ENCODE assay signal across 24 mouse cellular contexts in genomic region chr7:16644260-16644659, GRCm38 (mm10). TPM values are rescaled to one million over a fixed set of nuclear protein-coding genes. Genes with fewer than 3 reads are reported as not detected.
DNase-seq lines count a peak whose midpoint lies in the region; ATAC-seq lines count a peak whose summit lies in the region.
"Had no signal": no experiment of that assay in that cellular context is flagged by ENCODE, and none has a peak within 500 bp of the region (broad histone marks: within the 10 kb centered on the region; RNA-seq: fewer than 3 reads in every experiment).

No protein-coding gene starts in this region.

- peak; percentile 26 for DNase-seq in thymus, postnatal 0 days (ENCODE audit: low spot score)
- no peak for DNase-seq in thymus, postnatal 36 days
- DNase-seq in induced T-regulatory cell, adult 2 months (ENCODE audit: low read depth) = peak; percentile 52
- DNase-seq in spleen, postnatal 36 days (ENCODE audit: low spot score in 2 of 2) = no peak
- DNase-seq in spleen, postnatal 4 days (ENCODE audit: low spot score in 2 of 2) = no peak
- DNase-seq: adrenal gland, adult 8-10 months; adrenal gland, postnatal 14 days; adrenal gland, postnatal 36 days; B cell, adult 2 months; cerebellum, adult 11-12 months; cerebellum, adult 2 months; cerebellum, adult 9-10 months; cerebellum, postnatal 14 days; cerebellum, postnatal 36 days; forebrain, postnatal 0 days had no signal

- no peaks in the 10 kb centered on the region for H3K27me3 ChIP-seq in forebrain, embryonic 16.5 days (replicated peaks; ENCODE audit: control insufficient read depth, insufficient read depth, low read length)
- H3K27me3 ChIP-seq: embryonic facial prominence, embryonic 13.5 days; embryonic facial prominence, embryonic 15.5 days; forebrain, embryonic 12.5 days had no signal

- H3K27ac ChIP-seq in forebrain, embryonic 16.5 days (ENCODE audit: low read length) = no peak overlapping the region
- H3K27ac ChIP-seq: embryonic facial prominence, embryonic 13.5 days; embryonic facial prominence, embryonic 15.5 days; forebrain, embryonic 10.5 days; forebrain, embryonic 12.5 days had no signal

- H3K4me1 ChIP-seq in forebrain, embryonic 16.5 days (replicated peaks; ENCODE audit: control insufficient read depth, insufficient read depth, low read length) = peaks cover under 1% of the 10 kb centered on the region; the same call in 1 of the 2 replicates
- H3K4me1 ChIP-seq: embryonic facial prominence, embryonic 13.5 days; embryonic facial prominence, embryonic 15.5 days; forebrain, embryonic 12.5 days had no signal

- H3K9ac ChIP-seq in forebrain, embryonic 16.5 days (replicated peaks; ENCODE audit: low read depth, low read length) = no peak overlapping the region
- H3K9ac ChIP-seq: embryonic facial prominence, embryonic 13.5 days; embryonic facial prominence, embryonic 15.5 days; forebrain, embryonic 12.5 days; forebrain, postnatal 0 days had no signal

- H3K4me2 ChIP-seq in forebrain, embryonic 16.5 days (ENCODE audit: low read length) = no peak overlapping the region
- H3K4me2 ChIP-seq: embryonic facial prominence, embryonic 13.5 days; embryonic facial prominence, embryonic 15.5 days; forebrain, embryonic 12.5 days had no signal

- no peaks in the 10 kb centered on the region for H3K36me3 ChIP-seq in forebrain, embryonic 16.5 days (ENCODE audit: control insufficient read depth, insufficient read depth)
- H3K36me3 ChIP-seq: embryonic facial prominence, embryonic 13.5 days; embryonic facial prominence, embryonic 15.5 days; forebrain, embryonic 10.5 days; forebrain, embryonic 12.5 days had no signal

- no peaks in the 10 kb centered on the region for H3K9me3 ChIP-seq in forebrain, embryonic 16.5 days (ENCODE audit: control insufficient read depth, low read length)
- H3K9me3 ChIP-seq: embryonic facial prominence, embryonic 15.5 days; forebrain, embryonic 10.5 days; forebrain, embryonic 12.5 days had no signal

- peak; percentile 51 for ATAC-seq in CD4-positive, CD25-positive, alpha-beta regulatory T cell, adult 4 months
- ATAC-seq in forebrain, embryonic 16.5 days = no peak
- ATAC-seq: forebrain, embryonic 14.5 days; forebrain, postnatal 0 days had no signal

- WGBS in forebrain, embryonic 16.5 days = 64% methylated on average over 12 of the region's 12 CpGs

- no peak overlapping the region for H3K4me3 ChIP-seq in forebrain, embryonic 16.5 days (replicated peaks; ENCODE audit: low read length)
- H3K4me3 ChIP-seq: embryonic facial prominence, embryonic 13.5 days; embryonic facial prominence, embryonic 15.5 days; erythroblast, embryonic 14.5 days; forebrain, embryonic 10.5 days; forebrain, embryonic 12.5 days had no signal

RNA-seq across cellular contexts. Expression of gene Arhgap35, which starts 29.5 kb away (rescaled TPM):
- polyA plus RNA-seq in thymus, postnatal 0 days (2015; fragmentation: Nextera tagmentation; extraction: Ambion mirVana) = 3.8 and 4.0 TPM in 2 replicates
- 1 to 10 TPM; 2.7 to 3.1 TPM for polyA plus RNA-seq in CD4-positive, CD25-positive, alpha-beta regulatory T cell, adult 4 months (2017; shearing (Covaris generic))
- polyA plus RNA-seq in forebrain, embryonic 16.5 days (2015; fragmentation: Nextera tagmentation; extraction: Ambion mirVana) = 41.2 and 41.5 TPM in 2 replicates

RNA-seq across cellular contexts. Expression of gene Ceacam15, which starts 31.2 kb away (rescaled TPM):
- polyA plus RNA-seq in thymus, postnatal 0 days (2015; fragmentation: Nextera tagmentation; extraction: Ambion mirVana) = 0.86 and 1.3 TPM in 2 replicates
- 1 to 10 TPM in 1 of 2 experiments, under 1 TPM in 1; 0.91 to 1.2 TPM for polyA plus RNA-seq in CD4-positive, CD25-positive, alpha-beta regulatory T cell, adult 4 months (2017; shearing (Covaris generic))
- not detected in 2 replicates for polyA plus RNA-seq in forebrain, embryonic 16.5 days (2015; fragmentation: Nextera tagmentation; extraction: Ambion mirVana)
- polyA plus RNA-seq: cerebellum, adult 2 months; embryonic facial prominence, embryonic 11.5 days; embryonic facial prominence, embryonic 13.5 days; embryonic facial prominence, embryonic 15.5 days; erythroblast, embryonic 14.5 days; forebrain, embryonic 10.5 days; forebrain, embryonic 12.5 days; forebrain, embryonic 14.5 days; forebrain, postnatal 0 days had no signal

Comparison
In these comparisons a context has a peak if more than half of its experiments do, and no peak if none do; other contexts are left out.
1. DNase-seq: peak in thymus, postnatal 0 days (single experiment) and induced T-regulatory cell, adult 2 months (single experiment); none in thymus, postnatal 36 days (0 of 2), spleen, postnatal 36 days (0 of 2) and spleen, postnatal 4 days (0 of 2).